Mouse (Mus musculus): ENCODE measurements around the gene 4930451I11Rik. TPM values are rescaled to one million over a fixed set of nuclear protein-coding genes. Genes with fewer than 3 reads are reported as not detected.
A peak's percentile ranks its signal among the peaks of the same experiment; 100 is the strongest.

4930451I11Rik gene
- polyA plus RNA-seq, 1 experiment from 2014 or later: not detected

DNA sequence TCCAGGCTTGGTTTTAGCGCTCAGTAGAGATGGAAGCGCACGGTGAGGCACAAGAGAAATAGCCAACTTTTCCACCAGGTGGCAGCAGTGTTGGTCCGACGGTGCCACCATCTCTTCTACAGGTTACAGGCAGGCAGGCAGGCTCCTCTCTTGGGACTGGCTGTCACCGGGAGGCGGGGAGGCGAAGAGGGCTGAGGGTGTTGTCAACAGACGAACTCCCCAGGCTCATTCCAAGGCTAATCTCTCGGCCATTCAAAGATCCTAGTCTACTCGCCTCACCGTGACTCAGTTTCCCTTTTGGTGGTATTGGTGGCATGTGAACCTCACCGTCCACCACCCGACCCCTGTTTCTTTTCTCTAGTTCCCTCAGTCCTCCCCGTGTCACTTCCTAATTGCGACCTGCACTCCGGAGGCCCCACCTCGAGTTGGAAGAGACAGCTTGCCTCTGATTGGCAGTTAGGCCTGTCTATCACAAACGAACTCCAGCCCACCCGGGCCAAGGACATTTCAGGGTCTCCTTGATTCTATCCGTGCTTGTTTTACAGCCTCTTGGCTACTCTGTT lies 678 bp upstream of the 4930451I11Rik start:
- H3K9me3 ChIP-seq: peaks cover 3% of the 10 kb centered on the region; the same call in 1 of the 2 replicates
- no peaks in the 10 kb centered on the region for H3K36me3 ChIP-seq
- ATAC-seq (ENCODE audit: insufficient number of reproducible peaks, insufficient read depth, low FRiP score, low TSS enrichment): peak; percentile 68; the same call in 1 of the 2 replicates
- H3K4me3 ChIP-seq: peak overlapping the region; percentile 23
- H3K27me3 ChIP-seq: peaks cover 26% of the 10 kb centered on the region
- peak overlapping the region; percentile 49 for H3K4me2 ChIP-seq (replicated peaks)
- H3K9ac ChIP-seq: no peak overlapping the region
- peaks cover 5% of the 10 kb centered on the region; the same call in 1 of the 2 replicates for H3K4me1 ChIP-seq
- WGBS: 2% methylated on average over 21 of the region's 21 CpGs
- no peak overlapping the region for H3K27ac ChIP-seq

DNA sequence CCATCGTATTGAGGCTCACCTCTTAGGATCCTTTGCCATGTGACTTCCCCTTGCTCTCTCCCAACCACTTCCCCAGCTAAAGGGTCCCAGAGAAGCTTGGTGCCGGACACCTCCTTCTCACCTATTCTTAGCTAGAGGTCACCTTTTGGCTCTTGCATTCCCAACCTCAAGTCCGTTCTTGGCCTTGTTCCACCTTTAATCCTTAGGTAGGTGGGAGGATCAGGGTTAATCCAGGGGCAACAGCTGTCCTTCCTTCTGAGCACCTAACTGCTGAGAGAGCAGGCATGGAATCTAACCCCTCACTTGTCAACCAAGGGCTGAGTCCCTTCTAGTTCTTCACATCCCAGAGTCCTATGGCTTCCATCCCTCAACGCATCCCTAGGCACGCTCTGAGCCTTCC lies 5.5 kb downstream of the 4930451I11Rik start:
- no peak overlapping the region for H3K4me3 ChIP-seq
- no peak overlapping the region for H3K27ac ChIP-seq
- no peak for ATAC-seq (ENCODE audit: insufficient number of reproducible peaks, insufficient read depth, low FRiP score, low TSS enrichment)
- H3K9me3 ChIP-seq: no peaks in the 10 kb centered on the region
- peaks cover 49% of the 10 kb centered on the region for H3K27me3 ChIP-seq
- H3K4me2 ChIP-seq (replicated peaks): no peak overlapping the region
- peaks cover 7% of the 10 kb centered on the region; the same call in 1 of the 2 replicates for H3K4me1 ChIP-seq
- no peak overlapping the region for H3K9ac ChIP-seq
- WGBS: 74% methylated on average over 5 of the region's 5 CpGs
- H3K36me3 ChIP-seq: no peaks in the 10 kb centered on the region

DNA sequence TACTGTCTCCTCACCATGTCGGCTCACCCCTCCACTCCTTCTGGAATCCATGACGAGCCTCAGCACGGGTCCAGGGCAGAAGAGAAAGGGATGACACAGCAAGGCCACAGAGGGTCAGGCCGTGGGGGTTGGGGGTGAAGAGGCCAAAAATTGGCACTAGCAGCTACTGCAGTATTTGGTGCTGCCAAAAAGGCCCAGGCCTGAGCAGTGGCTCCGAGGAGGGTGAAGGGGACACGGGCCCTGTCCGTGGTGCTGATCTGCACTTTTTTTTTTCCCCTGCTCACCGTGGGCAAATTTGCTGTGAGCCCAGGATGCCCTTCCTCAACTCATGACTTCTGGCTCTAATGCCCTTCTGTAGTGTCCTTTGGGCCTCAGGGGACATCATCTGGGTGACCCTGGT lies 6.0 kb downstream of the 4930451I11Rik start:
- ATAC-seq (ENCODE audit: insufficient number of reproducible peaks, insufficient read depth, low FRiP score, low TSS enrichment): no peak
- Histone ChIP-seq H3K9me3 (no peaks in the 10 kb centered on the region), H3K9ac (no peak overlapping the region), H3K27me3 (peaks cover 45% of the 10 kb centered on the region), H3K4me1 (peaks cover 7% of the 10 kb centered on the region; the same call in 1 of the 2 replicates), H3K27ac (no peak overlapping the region), H3K4me2 (replicated peaks) (no peak overlapping the region), H3K36me3 (no peaks in the 10 kb centered on the region), H3K4me3 (no peak overlapping the region)
- WGBS: 18% methylated on average over 8 of the region's 8 CpGs

DNA sequence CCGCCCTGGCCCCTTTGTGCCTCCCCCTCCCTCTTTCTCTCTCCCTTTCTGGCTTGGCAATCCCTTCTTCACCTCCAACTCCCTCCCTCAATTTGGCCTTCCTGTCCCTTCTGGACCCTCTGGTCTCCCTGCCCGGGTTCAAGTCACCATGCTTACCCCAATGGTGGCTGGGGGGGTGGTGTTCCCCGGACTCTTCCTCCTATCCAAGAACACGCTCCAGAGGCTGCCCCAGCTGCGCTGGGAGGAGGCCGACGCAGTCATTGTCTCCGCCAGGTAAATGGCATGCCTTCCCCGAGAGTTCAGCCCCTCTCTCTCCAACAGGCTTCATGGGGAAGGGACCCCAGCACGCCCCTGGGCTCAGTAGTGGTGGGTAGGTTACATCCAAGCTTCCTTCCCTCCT lies 7.5 kb downstream of the 4930451I11Rik start:
- no peak overlapping the region for H3K4me3 ChIP-seq
- WGBS: 9% methylated on average over 10 of the region's 10 CpGs
- no peak overlapping the region for H3K9ac ChIP-seq
- H3K36me3 ChIP-seq: no peaks in the 10 kb centered on the region
- H3K4me1 ChIP-seq: peaks cover 7% of the 10 kb centered on the region; the same call in 1 of the 2 replicates
- peaks cover 35% of the 10 kb centered on the region for H3K27me3 ChIP-seq
- no peak for ATAC-seq (ENCODE audit: insufficient number of reproducible peaks, insufficient read depth, low FRiP score, low TSS enrichment)
- no peaks in the 10 kb centered on the region for H3K9me3 ChIP-seq
- peak overlapping the region; percentile 52 for H3K4me2 ChIP-seq (replicated peaks)
- H3K27ac ChIP-seq: no peak overlapping the region

DNA sequence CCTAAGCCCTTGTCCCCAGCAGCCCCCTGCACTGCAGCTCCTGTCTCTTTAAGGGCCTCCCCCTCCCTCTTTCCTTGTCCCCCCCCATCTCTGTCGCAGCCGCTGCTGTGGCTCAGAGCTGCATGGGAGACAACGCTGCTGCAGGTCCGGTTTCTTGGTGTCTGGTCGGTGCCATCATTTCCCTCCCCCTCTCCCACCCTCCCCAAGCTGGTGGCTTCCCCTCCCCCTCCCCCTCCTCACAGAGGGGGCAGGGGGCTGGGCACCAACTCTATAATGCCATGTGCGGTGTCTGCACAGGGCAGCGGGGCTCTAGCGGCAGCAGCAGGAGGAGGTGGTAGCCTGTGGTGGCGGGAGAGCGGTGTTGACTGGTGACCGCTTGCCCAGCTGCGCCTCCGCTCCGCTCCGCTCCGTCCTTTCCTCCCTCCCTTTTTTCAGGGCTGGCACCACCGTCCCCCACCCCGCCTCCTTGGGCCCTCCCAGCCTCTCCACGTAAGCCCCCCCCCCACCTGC lies 8.2 kb downstream of the 4930451I11Rik start:
- Histone ChIP-seq H3K4me2 (replicated peaks) (peak overlapping the region; percentile 52), H3K9ac (peak overlapping the region; percentile 46), H3K27me3 (peaks cover 35% of the 10 kb centered on the region), H3K4me3 (peak overlapping the region; percentile 33), H3K36me3 (no peaks in the 10 kb centered on the region), H3K27ac (no peak overlapping the region), H3K9me3 (no peaks in the 10 kb centered on the region), H3K4me1 (peaks cover 7% of the 10 kb centered on the region; the same call in 1 of the 2 replicates)
- WGBS: under 1% methylated on average over 11 of the region's 19 CpGs
- no peak for ATAC-seq (ENCODE audit: insufficient number of reproducible peaks, insufficient read depth, low FRiP score, low TSS enrichment)

DNA sequence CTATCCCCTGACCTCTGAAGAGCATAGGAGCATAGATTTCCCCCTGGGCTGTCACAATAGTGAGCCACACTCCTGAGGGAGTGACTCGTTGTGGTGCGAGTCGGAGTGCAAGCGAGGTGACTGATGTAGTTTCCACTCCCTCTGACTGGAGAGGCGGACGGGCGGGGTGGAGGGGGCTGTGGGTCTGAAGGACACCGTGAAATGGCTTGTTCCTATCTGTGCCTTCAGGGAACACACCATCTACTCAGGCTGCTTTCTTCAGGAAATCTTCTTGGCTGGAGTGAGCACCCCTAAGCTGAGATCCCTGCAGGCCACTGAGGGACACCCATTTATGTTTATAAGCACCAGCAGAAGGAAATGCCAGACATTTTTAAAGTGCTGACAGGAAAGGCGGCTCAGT lies 8.7 kb downstream of the 4930451I11Rik start:
- no peak for ATAC-seq (ENCODE audit: insufficient number of reproducible peaks, insufficient read depth, low FRiP score, low TSS enrichment)
- WGBS: 10% methylated on average over 9 of the region's 9 CpGs
- H3K9ac ChIP-seq: peak overlapping the region; percentile 46; the same call in 1 of the 2 replicates
- H3K4me1 ChIP-seq: peaks cover 7% of the 10 kb centered on the region; the same call in 1 of the 2 replicates
- H3K36me3 ChIP-seq: no peaks in the 10 kb centered on the region
- H3K4me3 ChIP-seq: peak overlapping the region; percentile 33; the same call in 1 of the 2 replicates
- no peaks in the 10 kb centered on the region for H3K9me3 ChIP-seq
- H3K4me2 ChIP-seq (replicated peaks): peak overlapping the region; percentile 52
- peaks cover 35% of the 10 kb centered on the region for H3K27me3 ChIP-seq
- H3K27ac ChIP-seq: no peak overlapping the region

DNA sequence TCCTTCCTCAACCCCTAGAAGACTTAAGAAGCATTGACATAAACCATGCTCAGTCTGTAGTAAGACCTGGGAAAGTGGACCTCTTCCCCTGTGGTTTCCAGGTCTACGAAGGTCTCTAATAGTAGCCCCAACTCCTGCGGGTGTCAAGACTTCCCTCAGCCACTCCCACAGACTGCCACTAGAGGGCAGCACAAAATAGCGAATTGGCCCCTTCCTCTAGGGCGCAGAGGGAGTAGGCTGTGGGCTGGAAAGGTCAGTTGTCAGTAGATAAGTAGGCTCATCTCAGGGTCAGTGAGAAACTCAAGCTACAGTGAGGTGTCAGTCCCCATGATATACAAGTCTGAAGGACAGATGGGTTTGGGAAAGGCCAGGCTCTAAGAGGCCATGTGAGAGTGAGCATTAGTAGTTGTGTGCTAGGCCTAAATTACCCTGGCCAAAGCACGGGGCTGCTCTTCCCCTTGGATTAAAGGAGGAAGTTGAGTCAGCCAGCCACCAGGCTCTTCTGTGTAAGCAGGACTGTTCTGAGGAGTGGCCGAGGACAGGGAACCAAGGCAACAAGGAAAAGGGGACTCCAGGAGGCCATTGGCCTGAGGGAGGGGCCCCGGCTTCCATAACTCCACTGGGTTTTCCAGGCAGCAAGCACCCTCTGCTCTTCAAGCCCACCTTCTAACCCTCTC lies 9.5 kb downstream of the 4930451I11Rik start:
- Histone ChIP-seq H3K9me3 (no peaks in the 10 kb centered on the region), H3K4me1 (peaks cover 7% of the 10 kb centered on the region; the same call in 1 of the 2 replicates), H3K27ac (no peak overlapping the region), H3K4me3 (no peak overlapping the region), H3K9ac (no peak overlapping the region), H3K4me2 (replicated peaks) (no peak overlapping the region), H3K27me3 (peaks cover 35% of the 10 kb centered on the region), H3K36me3 (no peaks in the 10 kb centered on the region)
- ATAC-seq (ENCODE audit: insufficient number of reproducible peaks, insufficient read depth, low FRiP score, low TSS enrichment): no peak
- WGBS: 13% methylated on average over 7 of the region's 7 CpGs

DNA sequence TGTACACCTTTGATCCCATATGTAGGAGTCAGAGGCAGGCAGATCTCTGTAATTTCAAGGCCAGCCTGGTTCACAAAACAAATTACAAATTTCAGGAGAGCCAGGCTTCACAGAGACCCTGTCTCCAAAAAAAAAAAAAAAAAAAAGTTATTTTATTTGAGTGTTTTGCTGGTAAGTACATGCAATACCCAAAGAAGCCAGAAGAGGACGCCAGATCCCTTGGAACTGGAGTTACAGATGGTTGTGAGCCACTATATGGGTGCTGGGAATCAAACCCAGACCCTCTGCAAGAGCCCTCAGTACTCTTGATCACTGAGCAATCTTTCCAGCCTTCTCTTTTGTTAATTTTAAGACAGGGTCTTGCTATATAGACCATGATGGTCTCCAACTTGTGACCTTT lies 12.6 kb downstream of the 4930451I11Rik start:
- WGBS: 41% methylated on average over 1 of the region's 1 CpGs
- peaks cover 19% of the 10 kb centered on the region for H3K27me3 ChIP-seq
- H3K4me1 ChIP-seq: peaks cover 7% of the 10 kb centered on the region; the same call in 1 of the 2 replicates
- H3K27ac ChIP-seq: no peak overlapping the region
- no peaks in the 10 kb centered on the region for H3K36me3 ChIP-seq
- no peak overlapping the region for H3K4me2 ChIP-seq (replicated peaks)
- H3K9ac ChIP-seq: no peak overlapping the region
- no peak overlapping the region for H3K4me3 ChIP-seq
- H3K9me3 ChIP-seq: no peaks in the 10 kb centered on the region
- no peak for ATAC-seq (ENCODE audit: insufficient number of reproducible peaks, insufficient read depth, low FRiP score, low TSS enrichment)

DNA sequence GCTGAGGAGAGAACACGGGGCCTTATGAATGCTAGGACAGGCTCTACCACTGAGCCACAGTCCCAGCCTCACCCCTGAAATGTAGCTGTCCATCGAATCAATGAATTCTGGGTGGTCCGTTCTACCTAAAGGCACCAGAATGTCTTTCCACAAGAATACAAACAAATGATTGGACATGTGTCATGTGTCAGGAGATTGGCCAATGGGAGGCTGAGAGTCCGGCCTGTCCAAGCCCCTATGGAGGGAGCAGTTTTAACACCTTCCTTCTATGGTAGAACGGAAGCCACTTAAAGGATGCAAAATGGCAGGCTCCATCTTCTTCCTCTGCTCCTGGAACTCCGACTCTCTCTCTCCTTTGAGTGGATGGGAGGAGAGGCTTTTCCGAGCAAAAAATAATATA lies 13.8 kb downstream of the 4930451I11Rik start:
- Histone ChIP-seq H3K9me3 (no peaks in the 10 kb centered on the region), H3K27ac (no peak overlapping the region), H3K4me3 (no peak overlapping the region), H3K4me1 (no peaks in the 10 kb centered on the region), H3K9ac (no peak overlapping the region), H3K36me3 (no peaks in the 10 kb centered on the region), H3K27me3 (peaks cover 7% of the 10 kb centered on the region), H3K4me2 (replicated peaks) (no peak overlapping the region)
- ATAC-seq (ENCODE audit: insufficient number of reproducible peaks, insufficient read depth, low FRiP score, low TSS enrichment): no peak
- 87% methylated on average over 7 of the region's 7 CpGs for WGBS

DNA sequence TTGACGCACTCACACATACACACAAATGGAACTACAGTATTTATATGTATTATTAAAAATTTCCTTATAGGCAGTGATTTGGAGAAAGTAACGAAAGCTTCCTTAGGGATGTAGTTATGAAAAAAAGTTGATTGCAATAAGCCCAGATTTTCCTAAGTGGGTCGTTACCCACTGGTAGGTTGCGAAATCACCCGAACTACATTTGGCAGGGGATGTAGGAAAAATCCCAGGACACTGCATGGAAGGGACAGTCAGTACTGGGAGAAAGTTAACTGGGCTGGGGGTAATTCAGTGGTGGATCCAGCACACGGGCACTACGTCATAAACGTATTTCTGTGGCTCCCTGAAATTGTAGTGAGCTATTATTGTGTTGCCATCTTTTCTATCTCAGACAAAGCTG lies 14.9 kb downstream of the 4930451I11Rik start:
- Histone ChIP-seq H3K36me3 (no peaks in the 10 kb centered on the region), H3K4me2 (replicated peaks) (no peak overlapping the region), H3K4me3 (no peak overlapping the region), H3K9me3 (no peaks in the 10 kb centered on the region), H3K27ac (no peak overlapping the region), H3K4me1 (no peaks in the 10 kb centered on the region), H3K27me3 (no peaks in the 10 kb centered on the region), H3K9ac (no peak overlapping the region)
- no peak for ATAC-seq (ENCODE audit: insufficient number of reproducible peaks, insufficient read depth, low FRiP score, low TSS enrichment)
- WGBS: 85% methylated on average over 8 of the region's 8 CpGs

DNA sequence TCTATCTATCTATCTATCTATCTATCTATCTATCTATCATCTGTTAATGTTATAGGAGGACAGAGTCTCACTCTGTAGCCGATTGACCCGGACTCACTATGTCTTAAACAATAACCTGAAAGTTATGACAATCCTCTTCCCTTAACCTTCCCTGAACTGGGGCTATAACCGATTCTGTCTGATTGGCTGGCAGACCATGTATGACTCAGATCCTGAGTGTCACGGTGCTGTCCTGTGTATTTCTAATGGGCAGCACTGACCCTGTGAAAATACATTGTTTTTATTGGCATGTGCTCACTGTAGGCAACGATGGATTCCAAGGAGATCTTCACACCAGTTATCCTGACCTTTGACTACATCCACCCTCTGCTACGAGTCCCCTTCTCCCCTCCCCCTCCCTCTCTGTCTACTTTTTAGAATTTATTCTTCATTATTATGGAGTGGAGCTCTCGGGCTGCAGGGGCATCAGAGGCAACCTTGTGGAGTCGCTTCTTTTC lies 15.7 kb downstream of the 4930451I11Rik start:
- H3K9ac ChIP-seq: no peak overlapping the region
- H3K27me3 ChIP-seq: no peaks in the 10 kb centered on the region
- no peak overlapping the region for H3K4me2 ChIP-seq (replicated peaks)
- no peaks in the 10 kb centered on the region for H3K4me1 ChIP-seq
- no peak overlapping the region for H3K4me3 ChIP-seq
- 68% methylated on average over 8 of the region's 8 CpGs for WGBS
- no peaks in the 10 kb centered on the region for H3K9me3 ChIP-seq
- no peak for ATAC-seq (ENCODE audit: insufficient number of reproducible peaks, insufficient read depth, low FRiP score, low TSS enrichment)
- H3K36me3 ChIP-seq: no peaks in the 10 kb centered on the region
- no peak overlapping the region for H3K27ac ChIP-seq

Data from embryonic facial prominence, embryonic 12.5 days (tissue).